Mouse (Mus musculus) midbrain, embryonic 15.5 days (tissue): ENCODE results near the gene Hoxb9. TPM values are rescaled to one million over a fixed set of nuclear protein-coding genes. Genes with fewer than 3 reads are reported as not detected.
A peak's percentile ranks its signal among the peaks of the same experiment; 100 is the strongest.

Experiments used
- ATAC-seq: fragments of 200-750 bp; cut with Nextera tagmentation; replicated peaks from 2 replicates; pipeline ENCODE4 v1.8.0; 2017; ENCODE audit warnings: moderate TSS enrichment
- H3K27ac ChIP-seq: fragments of 300-500 bp; sonication (generic); 2 replicates; pipeline ENCODE4 v1.5.1; 2015; ENCODE audit warnings: mild to moderate bottlenecking, inconsistent platforms
- H3K27me3 ChIP-seq: fragments of 300-500 bp; sonication (generic); replicated peaks from 2 replicates; pipeline ENCODE4 v1.6.1; 2015; ENCODE audit warnings: inconsistent platforms
- H3K36me3 ChIP-seq: fragments of 300-500 bp; sonication (generic); replicated peaks from 2 replicates; pipeline ENCODE4 v1.6.1; 2015; ENCODE audit warnings: inconsistent platforms
- H3K4me1 ChIP-seq: fragments of 300-500 bp; sonication (generic); 2 replicates; pipeline ENCODE4 v1.6.1; 2015; ENCODE audit warnings: inconsistent platforms
- H3K4me2 ChIP-seq: fragments of 300-500 bp; sonication (generic); 2 replicates; pipeline ENCODE4 v1.6.1; 2015; ENCODE audit warnings: inconsistent platforms, mild to moderate bottlenecking, moderate library complexity
- H3K4me3 ChIP-seq: fragments of 300-500 bp; sonication (generic); 2 replicates; pipeline ENCODE4 v1.5.1; 2015; ENCODE audit warnings: mild to moderate bottlenecking, inconsistent platforms
- H3K9ac ChIP-seq: fragments of 300-500 bp; sonication (generic); 2 replicates; pipeline ENCODE4 v1.6.1; 2015; ENCODE audit warnings: mild to moderate bottlenecking, inconsistent platforms
- H3K9me3 ChIP-seq: fragments of 300-500 bp; sonication (generic); 2 replicates; pipeline ENCODE4 v1.6.1; 2016; ENCODE audit warnings: inconsistent platforms
- WGBS: fragments of 180-500 bp; shearing (Covaris S2); methylation state at CpG from one replicate; pipeline ENCODE4 v1.1.7; 2015; ENCODE audit warnings: mixed read lengths; 5-methylcytosine and 5-hydroxymethylcytosine counted together
- polyA plus RNA-seq: library from polyadenylated mRNA; unstranded; fragments of >200 nt; fragmentation: Nextera tagmentation; extraction: Ambion mirVana; gene quantifications from 2 replicates; pipeline ENCODE4 v1.2.1, GENCODE M21; 2015

Hoxb9 gene
- polyA plus RNA-seq, 1 experiment from 2014 or later = not detected

DNA sequence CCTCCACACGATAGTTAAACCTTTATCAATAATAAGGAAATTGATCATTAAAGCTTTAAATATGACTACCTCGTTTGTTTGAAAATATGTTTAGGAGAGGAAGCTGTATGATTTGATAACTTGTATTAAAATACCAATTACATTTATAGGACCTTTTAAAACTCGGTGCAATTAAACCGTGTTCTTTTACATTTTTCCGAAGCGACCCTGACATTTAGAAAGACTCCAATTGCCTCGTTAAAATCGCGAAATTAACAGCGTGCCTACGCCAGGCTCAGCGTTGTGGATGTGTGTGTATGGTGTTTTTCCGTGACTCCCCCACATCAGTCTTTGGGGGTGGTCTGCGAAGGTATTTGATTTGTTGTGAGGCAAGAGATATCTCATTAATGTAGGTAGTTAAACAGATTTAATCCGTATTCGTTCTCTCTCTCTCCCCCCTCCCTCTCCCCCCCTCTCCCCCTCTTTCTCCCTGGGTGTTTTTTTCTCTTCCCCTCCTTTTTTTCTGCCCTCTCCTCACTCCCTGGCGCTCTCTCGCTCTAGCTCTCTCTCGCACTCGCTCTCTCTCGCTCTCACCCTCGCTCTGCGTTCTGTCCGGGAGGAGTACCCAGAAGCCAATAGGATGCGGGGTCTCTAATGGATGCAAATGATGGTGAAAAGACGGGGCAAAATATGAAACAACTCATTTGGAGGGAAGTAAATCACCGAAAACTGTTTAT is 10.8 kb downstream of the Hoxb9 start, which contains the start of gene Hoxb8:
Gene Hoxb8 (plus strand): TSS at position 51 of the 716 bp plus-strand sequence.
- Histone ChIP-seq H3K9ac (no peak within 1 kb of the TSS), H3K27me3 (peaks cover 94% of the 10 kb centered on the region), H3K4me2 (no peak within 1 kb of the TSS), H3K9me3 (no peaks in the 10 kb centered on the region), H3K36me3 (no peaks in the 10 kb centered on the region), H3K27ac (no peak within 1 kb of the TSS), H3K4me1 (peaks cover 6% of the 10 kb centered on the region; the same call in 1 of the 2 replicates), H3K4me3 (no peak within 1 kb of the TSS)
- 2% methylated on average over 27 of the region's 27 CpGs for WGBS
- ATAC-seq = no peak

DNA sequence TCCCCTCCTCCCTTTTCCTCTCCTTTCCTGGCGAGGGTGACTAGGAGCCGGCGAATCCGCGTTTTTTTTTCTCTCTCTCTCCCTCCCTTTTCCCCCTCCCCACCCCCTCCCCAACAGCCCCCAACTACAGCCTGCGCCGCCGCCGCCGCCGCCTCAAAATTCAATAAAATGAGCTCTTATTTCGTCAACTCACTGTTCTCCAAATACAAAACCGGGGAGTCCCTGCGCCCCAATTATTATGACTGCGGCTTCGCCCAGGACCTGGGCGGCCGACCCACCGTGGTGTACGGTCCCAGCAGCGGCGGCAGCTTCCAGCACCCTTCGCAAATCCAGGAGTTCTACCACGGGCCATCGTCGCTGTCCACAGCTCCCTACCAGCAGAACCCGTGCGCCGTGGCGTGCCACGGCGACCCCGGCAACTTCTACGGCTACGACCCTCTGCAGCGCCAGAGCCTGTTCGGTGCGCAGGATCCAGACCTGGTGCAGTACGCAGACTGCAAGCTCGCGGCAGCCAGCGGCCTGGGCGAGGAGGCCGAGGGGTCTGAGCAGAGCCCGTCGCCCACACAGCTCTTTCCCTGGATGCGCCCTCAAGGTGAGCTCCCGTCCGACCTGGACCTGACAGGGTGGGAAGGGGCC is 11.7 kb downstream of the Hoxb9 start:
- no peaks in the 10 kb centered on the region for H3K9me3 ChIP-seq
- H3K36me3 ChIP-seq = no peaks in the 10 kb centered on the region
- H3K27ac ChIP-seq = no peak overlapping the region
- peaks cover 94% of the 10 kb centered on the region for H3K27me3 ChIP-seq
- ATAC-seq = no peak
- H3K4me1 ChIP-seq = peaks cover 6% of the 10 kb centered on the region; the same call in 1 of the 2 replicates
- no peak overlapping the region for H3K9ac ChIP-seq
- H3K4me2 ChIP-seq = no peak overlapping the region
- under 1% methylated on average over 46 of the region's 49 CpGs for WGBS
- no peak overlapping the region for H3K4me3 ChIP-seq

DNA sequence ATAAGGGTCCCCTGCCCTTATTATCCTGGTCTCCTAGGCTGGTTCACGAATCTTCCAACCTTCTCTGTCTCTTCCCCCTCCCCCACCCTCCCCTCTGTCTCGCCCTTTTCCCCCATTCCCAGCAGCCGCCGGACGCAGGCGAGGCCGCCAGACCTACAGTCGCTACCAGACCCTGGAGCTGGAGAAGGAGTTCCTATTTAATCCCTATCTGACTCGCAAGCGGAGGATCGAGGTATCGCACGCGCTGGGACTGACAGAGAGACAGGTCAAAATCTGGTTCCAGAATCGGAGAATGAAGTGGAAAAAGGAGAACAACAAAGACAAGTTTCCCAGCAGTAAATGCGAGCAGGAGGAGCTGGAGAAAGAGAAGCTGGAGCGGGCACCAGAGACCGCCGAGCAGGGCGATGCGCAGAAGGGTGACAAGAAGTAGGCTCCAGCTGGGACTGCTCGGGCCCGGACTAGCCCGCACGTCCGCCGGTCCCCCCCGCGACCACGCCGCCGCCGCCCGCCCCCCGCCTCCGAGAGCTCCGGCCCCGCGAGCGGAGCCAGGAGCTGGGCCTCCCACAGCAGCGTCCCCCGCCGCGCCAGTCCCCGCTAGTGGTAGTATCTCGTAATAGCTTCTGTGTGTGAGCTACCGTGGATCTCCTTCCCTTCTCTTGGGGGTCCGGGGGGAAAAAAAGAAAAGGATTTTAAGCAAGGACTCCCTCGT is 12.9 kb downstream of the Hoxb9 start:
- Histone ChIP-seq H3K4me2 (peak overlapping the region; percentile 42), H3K27ac (no peak overlapping the region), H3K9me3 (no peaks in the 10 kb centered on the region), H3K27me3 (peaks cover 93% of the 10 kb centered on the region), H3K36me3 (no peaks in the 10 kb centered on the region), H3K4me1 (peaks cover 6% of the 10 kb centered on the region; the same call in 1 of the 2 replicates), H3K9ac (no peak overlapping the region), H3K4me3 (0 out of 2 replicates have a peak overlapping the region, but pooled peaks have one; percentile 14)
- under 1% methylated on average over 49 of the region's 49 CpGs for WGBS
- ATAC-seq = no peak

DNA sequence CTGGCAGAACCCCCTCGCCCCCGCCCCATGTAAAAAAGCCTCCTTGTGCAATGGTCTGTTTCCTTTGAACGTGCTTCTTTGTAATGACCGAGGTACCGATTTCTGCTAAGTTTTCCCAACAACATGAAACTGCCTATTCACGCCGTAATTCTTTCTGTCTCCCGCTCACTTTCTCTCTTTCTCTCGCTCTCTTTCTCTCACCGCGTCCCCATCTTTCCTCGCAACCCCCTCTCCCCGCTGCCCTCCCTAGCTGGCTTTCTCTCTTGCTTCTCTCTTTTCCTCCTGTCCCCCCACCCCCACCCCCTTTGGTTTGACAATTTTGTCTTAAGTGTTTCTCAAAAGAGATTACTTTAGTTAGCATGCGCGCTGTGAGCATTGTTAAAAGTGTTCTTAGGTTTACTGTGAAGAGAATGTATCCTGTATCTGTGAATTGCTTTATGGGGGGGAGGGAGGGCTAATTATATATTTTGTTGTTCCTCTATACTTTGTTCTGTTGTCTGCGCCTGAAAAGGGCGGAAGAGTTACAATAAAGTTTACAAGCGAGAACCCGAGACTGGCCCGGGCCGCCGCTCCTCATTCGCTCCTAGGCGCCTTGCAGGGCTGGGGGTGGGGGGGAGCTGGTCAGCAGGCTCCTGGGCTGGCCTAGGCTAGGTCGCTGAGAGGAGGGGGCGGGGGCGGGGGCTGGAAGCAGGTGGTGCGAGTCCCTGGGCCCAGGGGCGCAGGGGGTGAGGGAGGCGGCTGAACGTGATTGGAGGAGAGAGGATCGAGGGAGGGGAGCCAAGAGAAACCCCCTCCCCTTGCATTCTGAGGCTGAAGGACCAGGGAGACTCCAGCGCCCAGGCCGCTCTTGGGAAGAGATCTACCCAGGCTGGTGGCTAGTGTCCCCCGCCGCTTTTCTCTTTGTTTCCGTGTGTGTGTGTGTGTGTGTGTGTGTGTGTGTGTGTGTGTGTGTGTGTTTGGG is 13.8 kb downstream of the Hoxb9 start:
- Histone ChIP-seq H3K4me2 (peak overlapping the region; percentile 42; the same call in 1 of the 2 replicates), H3K27ac (no peak overlapping the region), H3K4me3 (no peak overlapping the region), H3K4me1 (peaks cover 6% of the 10 kb centered on the region; the same call in 1 of the 2 replicates), H3K27me3 (peaks cover 93% of the 10 kb centered on the region), H3K9ac (no peak overlapping the region), H3K9me3 (no peaks in the 10 kb centered on the region), H3K36me3 (no peaks in the 10 kb centered on the region)
- ATAC-seq = no peak
- WGBS = under 1% methylated on average over 36 of the region's 37 CpGs

DNA sequence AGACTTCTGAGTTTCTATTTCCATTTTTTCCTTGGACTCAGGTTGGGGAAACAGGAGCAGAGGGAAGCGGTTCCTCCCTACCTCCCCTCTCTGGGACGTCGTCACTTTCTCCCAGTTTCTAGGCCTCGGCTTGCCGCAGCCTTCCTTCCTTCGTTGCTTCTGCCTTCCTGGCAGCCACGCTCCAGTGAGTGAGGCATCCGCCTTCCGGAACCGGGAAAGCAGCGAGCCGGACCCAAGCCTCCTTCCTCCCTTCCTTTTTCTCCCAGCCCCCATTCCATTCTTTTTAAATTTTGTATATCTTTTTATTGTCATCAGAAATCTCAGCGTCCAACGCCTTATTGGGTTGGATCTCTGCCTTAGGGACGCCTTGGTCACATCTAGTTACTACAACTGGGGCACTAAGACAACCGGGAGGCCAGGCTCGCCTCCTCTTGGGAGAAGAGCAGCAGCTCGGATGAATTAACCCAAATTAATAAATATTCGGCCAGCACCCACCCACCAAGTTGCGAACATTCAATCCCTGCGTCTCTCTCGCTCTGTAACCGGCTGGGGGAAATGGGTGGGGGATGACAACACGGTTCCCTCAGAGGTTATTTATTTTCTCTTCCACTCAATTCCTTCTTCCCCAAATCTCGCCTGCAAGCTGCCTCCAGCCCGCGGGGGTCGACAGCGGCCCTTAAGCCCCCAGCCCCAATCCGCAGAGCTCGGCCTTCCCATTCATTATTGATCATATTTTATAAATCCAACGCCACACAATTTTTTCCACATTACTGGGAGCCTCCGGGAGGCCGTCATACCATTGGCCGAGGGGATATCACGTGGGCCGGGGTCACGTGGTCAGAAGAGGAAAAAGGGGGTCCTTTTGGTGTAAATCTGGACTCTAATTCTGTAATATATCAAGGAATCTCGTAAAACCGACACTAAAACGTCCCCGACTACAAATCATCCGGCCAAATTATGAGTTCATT is 14.8 kb downstream of the Hoxb9 start, which contains the start of gene Hoxb7:
Gene Hoxb7 (plus strand): TSS at position 853 of the 968 bp plus-strand sequence.
- H3K27ac ChIP-seq = no peak within 1 kb of the TSS
- H3K36me3 ChIP-seq = no peaks in the 10 kb centered on the region
- H3K9ac ChIP-seq = no peak within 1 kb of the TSS
- peaks cover 93% of the 10 kb centered on the region for H3K27me3 ChIP-seq
- no peak within 1 kb of the TSS for H3K4me3 ChIP-seq
- H3K9me3 ChIP-seq = no peaks in the 10 kb centered on the region
- H3K4me1 ChIP-seq = peaks cover 6% of the 10 kb centered on the region; the same call in 1 of the 2 replicates
- H3K4me2 ChIP-seq = no peak within 1 kb of the TSS
- no peak for ATAC-seq
- 2% methylated on average over 43 of the region's 43 CpGs for WGBS

DNA sequence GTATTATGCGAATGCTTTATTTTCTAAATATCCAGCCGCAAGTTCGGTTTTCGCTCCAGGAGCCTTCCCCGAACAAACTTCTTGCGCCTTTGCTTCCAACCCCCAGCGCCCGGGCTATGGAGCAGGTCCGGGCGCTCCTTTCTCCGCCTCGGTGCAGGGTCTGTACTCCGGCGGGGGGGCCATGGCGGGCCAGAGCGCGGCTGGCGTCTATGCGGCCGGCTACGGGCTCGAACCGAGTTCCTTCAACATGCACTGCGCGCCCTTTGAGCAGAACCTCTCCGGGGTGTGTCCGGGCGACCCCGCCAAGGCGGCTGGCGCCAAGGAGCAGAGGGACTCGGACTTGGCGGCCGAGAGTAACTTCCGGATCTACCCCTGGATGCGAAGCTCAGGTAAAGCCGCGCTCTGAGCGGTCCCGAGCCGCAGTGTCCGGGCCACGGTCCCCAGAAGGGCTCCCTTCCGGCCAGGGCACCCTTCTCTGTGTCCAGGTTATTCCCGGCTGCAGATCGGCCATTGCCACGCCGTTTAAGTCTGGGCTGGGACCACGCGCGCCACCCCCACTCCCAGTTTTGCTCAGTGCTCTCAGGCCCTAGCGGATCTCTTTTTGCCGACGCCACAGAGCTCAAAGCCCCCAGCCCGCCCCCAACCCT is 15.6 kb downstream of the Hoxb9 start:
- no peak overlapping the region for H3K4me2 ChIP-seq
- H3K27me3 ChIP-seq = peaks cover 93% of the 10 kb centered on the region
- no peak for ATAC-seq
- peaks cover 6% of the 10 kb centered on the region; the same call in 1 of the 2 replicates for H3K4me1 ChIP-seq
- no peak overlapping the region for H3K9ac ChIP-seq
- H3K9me3 ChIP-seq = no peaks in the 10 kb centered on the region
- H3K27ac ChIP-seq = no peak overlapping the region
- no peaks in the 10 kb centered on the region for H3K36me3 ChIP-seq
- no peak overlapping the region for H3K4me3 ChIP-seq
- under 1% methylated on average over 55 of the region's 55 CpGs for WGBS

DNA sequence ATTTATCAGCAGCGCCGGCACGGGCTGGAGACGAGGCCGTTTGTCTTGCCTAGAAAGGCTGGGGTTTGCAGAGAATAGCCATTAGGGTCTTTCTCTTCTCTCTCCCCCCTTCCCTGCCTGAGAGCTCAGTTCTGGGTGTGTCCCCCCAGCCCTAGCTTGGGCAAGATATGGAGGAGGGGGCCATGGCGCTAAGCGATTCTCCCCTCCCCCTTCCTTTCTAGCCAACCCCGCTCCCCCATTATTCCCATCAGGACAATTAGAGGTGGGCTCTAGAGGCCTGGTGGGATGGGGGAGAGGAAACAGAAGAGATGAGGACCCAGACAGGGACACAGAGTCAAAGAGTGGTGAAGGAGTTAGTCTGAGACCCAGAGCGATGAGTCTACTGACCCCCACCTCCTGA is 16.2 kb downstream of the Hoxb9 start:
- Histone ChIP-seq H3K4me3 (no peak overlapping the region), H3K36me3 (no peaks in the 10 kb centered on the region), H3K4me2 (no peak overlapping the region), H3K4me1 (peaks cover 6% of the 10 kb centered on the region; the same call in 1 of the 2 replicates), H3K27me3 (peaks cover 93% of the 10 kb centered on the region), H3K9ac (no peak overlapping the region), H3K9me3 (no peaks in the 10 kb centered on the region), H3K27ac (no peak overlapping the region)
- WGBS = 3% methylated on average over 9 of the region's 9 CpGs
- no peak for ATAC-seq

DNA sequence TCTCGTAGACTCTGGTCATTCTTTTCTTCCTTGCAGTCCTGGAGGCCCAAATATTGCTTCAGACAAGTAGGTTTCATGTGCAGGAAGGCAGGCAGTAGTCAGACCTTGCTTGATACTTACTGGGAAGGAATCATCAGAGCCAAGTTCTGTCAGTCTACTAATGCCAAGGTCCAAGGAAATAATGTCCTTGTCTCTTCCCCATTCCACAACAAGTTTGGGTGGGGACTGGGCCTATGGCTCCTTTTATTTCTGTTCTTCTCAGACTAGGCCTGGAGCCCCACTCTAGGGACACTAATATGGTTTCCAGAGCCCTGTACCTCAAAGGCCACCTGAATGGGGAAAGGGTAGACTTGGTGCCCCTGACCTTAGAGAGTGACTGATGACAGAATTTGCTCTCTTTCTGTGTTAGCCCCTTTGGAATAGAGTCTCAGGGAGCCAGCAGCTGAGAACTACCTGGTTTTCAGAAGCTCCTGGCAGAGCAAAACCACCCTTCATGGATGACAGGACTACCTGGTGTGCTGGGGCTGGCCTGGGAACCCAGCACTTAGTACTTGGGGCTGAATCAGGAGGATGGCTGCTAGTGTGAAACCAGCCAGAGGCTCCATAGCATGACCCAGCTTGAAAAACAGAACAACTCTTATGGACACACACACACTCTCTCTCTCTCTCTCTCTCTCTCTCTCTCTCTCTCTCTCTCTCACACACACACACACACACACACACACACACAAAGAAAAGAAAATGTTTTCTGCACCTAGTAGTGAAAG is 17.4 kb downstream of the Hoxb9 start:
- Histone ChIP-seq H3K9ac (no peak overlapping the region), H3K4me3 (no peak overlapping the region), H3K9me3 (no peaks in the 10 kb centered on the region), H3K4me1 (peaks cover 6% of the 10 kb centered on the region; the same call in 1 of the 2 replicates), H3K27me3 (peaks cover 95% of the 10 kb centered on the region), H3K4me2 (no peak overlapping the region), H3K36me3 (no peaks in the 10 kb centered on the region), H3K27ac (no peak overlapping the region)
- no peak for ATAC-seq
- 11% methylated on average over 1 of the region's 1 CpGs for whole genome bisulfite sequencing

DNA sequence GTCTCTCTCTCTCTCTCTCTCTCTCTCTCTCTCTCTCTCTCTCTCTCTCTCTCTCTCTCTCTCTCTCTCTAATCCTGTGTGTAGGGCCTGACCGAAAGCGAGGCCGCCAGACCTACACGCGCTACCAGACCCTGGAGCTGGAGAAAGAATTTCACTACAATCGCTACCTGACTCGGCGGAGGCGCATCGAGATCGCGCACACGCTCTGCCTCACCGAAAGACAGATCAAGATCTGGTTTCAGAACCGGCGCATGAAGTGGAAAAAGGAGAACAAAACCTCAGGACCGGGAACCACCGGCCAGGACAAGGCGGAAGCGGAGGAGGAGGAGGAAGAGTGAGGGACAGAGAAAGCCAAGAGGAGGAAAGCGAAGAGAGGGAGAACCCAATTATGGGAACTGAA is 18.0 kb downstream of the Hoxb9 start:
- Histone ChIP-seq H3K27ac (no peak overlapping the region), H3K9ac (no peak overlapping the region), H3K4me1 (peaks cover 3% of the 10 kb centered on the region; the same call in 1 of the 2 replicates), H3K36me3 (no peaks in the 10 kb centered on the region), H3K9me3 (no peaks in the 10 kb centered on the region), H3K4me2 (no peak overlapping the region), H3K27me3 (peaks cover 95% of the 10 kb centered on the region), H3K4me3 (no peak overlapping the region)
- ATAC-seq = no peak
- 2% methylated on average over 21 of the region's 21 CpGs for WGBS

DNA sequence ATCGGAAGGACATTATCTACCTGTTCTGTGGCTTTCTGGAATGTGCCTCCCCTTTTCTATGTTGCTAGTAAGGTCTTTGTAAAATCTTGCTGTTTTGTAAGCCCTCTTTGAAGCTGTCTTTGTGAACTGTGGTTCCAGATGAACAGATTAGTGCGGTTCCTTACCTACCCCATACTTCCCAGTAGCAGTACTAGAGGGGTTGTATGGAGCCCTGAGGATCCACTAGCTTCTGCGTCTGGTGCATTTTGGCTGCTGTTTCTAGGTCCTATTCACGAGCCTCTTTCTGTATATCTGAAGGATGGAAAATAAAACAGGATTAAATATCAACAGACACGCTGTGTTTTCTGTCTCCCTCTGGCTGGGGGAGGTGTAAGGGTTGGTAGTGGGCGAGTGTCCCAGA is 18.6 kb downstream of the Hoxb9 start:
- WGBS = 6% methylated on average over 6 of the region's 6 CpGs
- Histone ChIP-seq H3K36me3 (no peaks in the 10 kb centered on the region), H3K4me3 (no peak overlapping the region), H3K27ac (no peak overlapping the region), H3K4me2 (no peak overlapping the region), H3K27me3 (peaks cover 95% of the 10 kb centered on the region), H3K4me1 (no peaks in the 10 kb centered on the region), H3K9ac (no peak overlapping the region), H3K9me3 (no peaks in the 10 kb centered on the region)
- no peak for ATAC-seq
